Mouse (Mus musculus): Measurements from ENCODE around the gene Atp8a2.
"Not testable (repeated sequence)": the region's sequence is repeated elsewhere in the genome, so short reads cannot be mapped to it uniquely, and the experiment has no call there.

The Atp8a2 gene

DNA sequence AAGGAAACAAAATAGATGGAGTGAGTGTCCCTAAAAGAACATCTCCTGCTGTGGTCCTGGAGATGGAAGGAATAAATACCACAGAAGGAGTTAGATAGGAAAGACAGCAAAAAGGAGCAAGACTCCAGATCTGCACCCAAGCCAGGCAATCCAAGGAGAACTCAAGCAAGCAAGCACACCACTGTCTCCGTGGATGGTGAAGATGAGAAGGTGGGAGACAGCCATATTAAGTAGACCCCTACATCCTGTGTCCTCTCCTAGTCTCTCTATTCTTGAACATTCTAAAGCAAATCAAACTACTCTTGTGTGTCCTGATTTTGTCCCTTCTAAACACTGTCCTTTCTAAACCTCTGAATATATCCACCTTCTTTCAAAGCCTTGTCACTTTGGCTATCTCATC, 552.8 kb downstream of the Atp8a2 start:
- no peak for DNase-seq (ENCODE audit: low spot score)

DNA sequence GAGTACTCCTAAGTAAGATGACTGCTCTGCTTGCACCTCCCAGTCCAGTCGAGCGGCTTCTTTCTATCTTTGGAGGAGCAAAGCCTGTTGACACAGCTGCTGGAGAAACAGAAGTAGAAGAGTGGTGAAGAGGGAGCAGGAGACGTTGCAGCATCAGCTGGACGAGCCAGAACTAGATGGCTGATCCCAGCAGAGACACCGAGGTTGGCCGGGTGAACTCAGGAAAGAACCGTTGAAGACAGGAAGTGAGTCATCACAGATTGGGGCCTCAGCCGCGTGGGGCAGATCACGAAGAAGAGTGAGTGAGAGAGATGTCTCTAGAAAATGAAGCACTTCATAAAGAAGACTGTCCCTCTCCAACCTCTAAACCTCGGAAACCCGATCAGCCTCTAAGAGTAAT, 553.4 kb downstream of the Atp8a2 start:
- DNase-seq (ENCODE audit: low spot score): no peak

DNA sequence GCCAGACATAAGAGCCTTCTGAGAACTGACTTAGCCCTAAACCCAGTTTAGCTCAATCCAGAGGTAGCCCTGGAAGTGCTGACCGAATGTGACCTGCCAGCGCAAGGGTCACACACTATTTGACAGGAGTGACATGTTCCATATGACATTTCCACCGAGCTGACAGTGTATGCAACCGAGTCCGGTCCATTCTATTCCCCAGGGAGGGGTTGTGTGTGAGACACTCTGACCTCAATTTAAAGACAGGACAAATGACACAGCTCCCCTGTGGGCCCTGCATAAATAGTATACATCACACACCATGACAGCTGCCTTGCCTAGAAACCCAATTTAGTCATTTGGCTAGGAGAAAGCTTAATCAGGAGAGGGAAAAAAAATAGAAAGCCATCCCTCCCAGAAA, 555.1 kb downstream of the Atp8a2 start:
- peak; percentile 60 for DNase-seq (ENCODE audit: low spot score)

DNA sequence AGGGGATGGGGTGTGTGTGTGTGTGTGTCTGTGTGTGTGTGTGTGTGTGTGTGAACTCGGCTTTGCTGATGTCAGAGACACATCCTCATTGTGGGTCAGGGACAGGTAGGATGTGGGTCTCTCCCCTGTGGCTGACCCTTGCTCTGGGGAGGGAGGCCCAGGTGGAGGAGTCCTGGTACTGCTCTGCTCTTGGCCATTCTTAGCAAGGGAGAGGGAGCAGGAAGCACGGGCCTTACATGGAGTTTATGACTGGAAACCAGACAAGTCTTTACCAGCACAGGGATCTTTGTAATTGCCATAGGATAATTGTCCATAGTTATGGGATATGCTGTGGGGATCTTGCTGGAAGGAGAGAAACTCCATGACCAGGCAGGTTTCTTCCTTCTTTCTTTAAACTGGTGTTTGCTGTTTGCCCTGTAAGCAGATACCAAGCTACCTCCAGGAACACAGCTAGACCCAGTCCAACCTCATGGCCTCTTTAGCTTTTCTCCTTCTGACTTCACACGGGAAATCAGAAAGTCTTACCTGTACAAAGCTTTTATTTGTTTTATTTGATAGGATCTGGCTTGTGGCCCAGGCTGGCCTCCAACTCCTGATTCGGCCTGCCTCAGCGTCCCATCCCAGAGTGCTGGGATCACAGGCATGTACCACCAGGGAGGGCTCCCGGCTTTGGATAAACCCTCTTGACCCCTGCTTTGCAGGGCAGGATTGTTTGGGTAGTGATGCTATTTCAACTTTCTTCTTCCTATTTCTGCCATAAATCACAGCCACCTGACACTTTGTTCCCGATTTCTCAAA, 557.9 kb downstream of the Atp8a2 start:
- no peak for DNase-seq (ENCODE audit: low spot score)

DNA sequence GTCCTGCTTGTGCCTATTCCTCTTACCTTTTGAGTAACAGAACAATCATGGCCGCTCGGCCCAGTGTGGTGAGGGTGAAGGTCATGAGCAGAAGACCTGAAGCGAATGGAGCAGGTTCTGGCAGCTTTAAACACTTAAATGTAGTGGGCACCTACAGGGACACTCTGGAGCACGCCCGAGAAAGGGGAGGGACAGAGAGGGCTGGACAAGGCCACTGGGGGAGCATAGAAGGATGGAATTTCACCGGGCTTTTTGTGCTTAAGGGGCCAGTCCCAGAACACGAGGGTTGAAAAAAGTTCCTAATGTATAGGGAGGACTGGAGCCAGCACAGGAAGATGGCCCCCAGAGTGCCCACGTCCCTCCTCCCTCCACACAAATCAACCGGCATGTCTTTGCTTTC, 563.0 kb downstream of the Atp8a2 start:
- DNase-seq (ENCODE audit: low spot score): no peak

DNA sequence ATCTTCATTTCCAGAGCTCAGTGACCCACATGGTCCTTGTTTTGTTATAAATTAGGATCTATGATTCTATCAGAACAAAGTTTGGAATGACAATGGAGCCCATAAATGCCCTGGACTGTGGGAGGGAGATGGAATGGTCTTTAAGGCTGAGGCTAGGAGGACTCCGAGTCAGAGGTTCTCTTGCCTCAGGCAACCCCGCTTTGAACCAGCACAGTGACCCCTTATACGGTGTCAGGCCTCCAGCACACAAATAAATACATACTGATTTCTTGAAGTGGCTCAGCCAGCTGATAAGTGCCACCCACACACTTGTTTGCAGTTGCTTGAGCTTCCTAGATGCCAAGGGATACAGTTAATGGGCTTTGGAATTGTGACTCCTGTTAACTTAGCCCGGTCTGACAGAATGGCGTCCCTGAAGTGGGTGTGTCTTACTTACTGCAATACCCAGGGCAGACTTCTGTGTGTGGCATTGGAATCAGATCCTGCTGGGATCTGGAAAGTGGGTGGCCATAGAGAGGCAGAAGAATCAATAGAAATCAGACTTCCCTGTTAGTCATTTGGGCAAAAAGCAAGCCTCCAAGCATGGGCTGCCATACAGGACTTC, 563.6 kb downstream of the Atp8a2 start:
- DNase-seq (ENCODE audit: low spot score): no peak

DNA sequence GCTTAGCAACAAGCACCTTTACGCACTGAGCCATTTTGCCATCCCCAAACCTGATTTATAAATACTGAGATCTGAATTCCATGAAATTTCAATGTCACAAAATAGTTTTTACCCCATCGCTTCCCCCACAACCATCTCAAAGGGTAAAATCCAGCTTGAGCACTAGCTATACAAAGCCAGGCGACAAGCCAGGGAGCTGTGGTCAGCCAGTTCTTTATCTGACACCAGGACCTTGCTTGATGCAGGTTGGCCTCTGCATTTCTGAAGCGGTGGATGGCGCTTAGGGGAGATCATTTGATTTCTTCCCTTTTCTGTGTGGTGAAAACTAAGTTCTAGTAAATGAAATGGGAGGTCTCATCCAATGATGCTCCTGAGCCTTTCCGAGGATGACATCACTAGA, 564.9 kb downstream of the Atp8a2 start:
- no peak for DNase-seq (ENCODE audit: low spot score)

DNA sequence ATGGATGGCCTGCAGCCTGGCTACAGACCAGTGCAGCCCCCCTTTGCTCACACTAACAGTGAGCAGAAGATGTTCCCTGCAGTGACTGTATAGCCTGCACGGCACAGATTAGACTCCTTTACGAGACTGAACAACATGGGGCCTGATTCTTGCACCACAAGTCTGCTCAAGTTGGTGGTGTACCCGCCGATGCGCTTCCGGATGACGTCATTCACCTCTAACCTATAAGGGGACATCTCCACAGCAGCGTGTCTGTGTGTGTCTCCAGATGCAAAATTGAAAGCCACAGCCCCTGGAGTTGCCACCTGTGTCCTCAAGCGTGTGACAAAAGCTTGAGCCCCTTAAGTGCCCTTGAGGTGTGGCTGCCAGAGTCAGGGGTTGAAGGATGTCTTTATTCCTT, 566.9 kb downstream of the Atp8a2 start:
- DNase-seq (ENCODE audit: low spot score): no peak

DNA sequence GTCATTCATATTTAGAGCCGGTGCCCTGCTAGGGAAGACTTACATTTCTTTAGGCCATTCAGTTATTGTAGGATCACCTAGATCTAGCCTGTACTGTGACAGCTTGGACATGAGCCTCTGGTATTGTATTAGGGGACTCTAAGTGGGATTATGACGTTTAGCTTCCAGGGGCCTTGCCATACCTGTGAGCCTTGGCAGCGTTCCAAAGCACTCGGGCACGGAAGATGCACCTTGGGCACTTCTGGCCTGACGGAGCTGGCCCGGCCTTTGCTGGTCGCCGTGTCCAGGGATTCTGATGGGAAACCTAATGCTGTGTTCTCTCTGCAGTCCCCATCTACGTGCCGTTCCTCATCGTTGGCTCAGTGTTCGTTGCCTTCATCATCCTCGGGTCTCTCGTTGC, 567.7 kb downstream of the Atp8a2 start:
- DNase-seq (ENCODE audit: low spot score): no peak

DNA sequence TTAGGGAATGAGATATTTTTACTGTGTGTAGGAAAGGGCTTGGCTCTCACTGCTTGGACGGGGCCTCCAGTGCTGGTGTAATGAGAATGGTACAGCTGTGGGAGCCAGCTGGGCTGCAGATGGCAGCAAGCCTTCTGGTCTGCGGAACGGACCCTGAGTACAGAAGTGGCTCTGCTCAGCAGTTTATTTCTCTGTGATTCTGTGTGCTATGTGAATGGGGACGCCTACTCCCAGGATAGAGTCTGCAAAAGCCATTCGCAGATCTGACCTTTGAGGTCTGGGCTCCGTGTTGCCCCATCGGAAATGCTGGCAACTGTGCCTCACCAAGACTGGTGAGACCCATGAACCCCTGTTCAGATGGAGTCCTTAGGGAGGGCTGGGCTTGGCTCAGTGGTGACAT, 569.2 kb downstream of the Atp8a2 start:
- DNase-seq (ENCODE audit: low spot score): peak; percentile 68

DNA sequence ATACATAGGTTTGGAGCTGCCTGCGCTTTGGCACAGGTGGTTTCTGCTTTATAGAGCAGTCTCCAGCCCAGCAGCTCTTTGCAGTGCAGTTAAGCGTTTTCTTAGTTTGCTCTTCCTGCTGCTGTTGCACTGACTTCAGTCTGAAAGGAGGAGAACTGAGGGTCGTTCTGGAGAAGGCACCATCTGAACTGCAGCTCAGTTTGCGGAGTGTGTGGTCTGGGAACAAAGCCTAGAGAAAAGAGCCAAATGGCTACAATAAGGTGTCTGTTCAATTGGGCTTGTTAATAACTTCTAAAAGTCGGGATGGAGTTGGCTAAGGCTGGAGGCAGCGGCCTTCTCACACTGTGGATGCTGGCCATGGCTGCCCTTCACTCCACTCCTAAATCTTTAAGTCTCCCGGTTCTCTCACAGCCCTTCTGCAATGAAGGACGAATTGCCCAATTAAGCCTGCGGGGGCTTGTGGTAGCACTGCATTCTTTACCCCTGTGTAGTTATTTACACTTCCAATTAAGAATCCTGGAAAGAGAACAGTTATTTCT, 569.8 kb downstream of the Atp8a2 start:
- DNase-seq (ENCODE audit: low spot score): peak; percentile 45

DNA sequence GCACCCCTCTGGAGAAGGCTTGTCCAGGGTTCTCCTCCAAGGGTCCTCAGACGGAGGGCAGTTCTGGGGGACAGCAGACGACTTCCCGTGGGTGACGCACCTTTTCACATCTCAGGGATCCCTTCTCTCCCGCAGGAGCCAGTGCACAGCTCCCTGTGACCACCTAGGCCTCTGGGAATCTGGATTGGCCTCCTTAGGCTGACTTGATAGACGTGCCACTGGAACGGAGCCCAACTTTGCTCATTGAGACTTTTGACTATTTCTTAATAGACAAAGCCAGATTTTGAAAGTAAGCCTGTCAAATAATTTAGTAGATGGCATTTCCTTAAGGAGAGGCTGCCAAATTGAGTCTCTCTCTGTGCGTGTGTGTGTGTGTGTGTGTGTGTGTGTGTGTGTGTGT, 570.3 kb downstream of the Atp8a2 start:
- no peak for DNase-seq (ENCODE audit: low spot score)

DNA sequence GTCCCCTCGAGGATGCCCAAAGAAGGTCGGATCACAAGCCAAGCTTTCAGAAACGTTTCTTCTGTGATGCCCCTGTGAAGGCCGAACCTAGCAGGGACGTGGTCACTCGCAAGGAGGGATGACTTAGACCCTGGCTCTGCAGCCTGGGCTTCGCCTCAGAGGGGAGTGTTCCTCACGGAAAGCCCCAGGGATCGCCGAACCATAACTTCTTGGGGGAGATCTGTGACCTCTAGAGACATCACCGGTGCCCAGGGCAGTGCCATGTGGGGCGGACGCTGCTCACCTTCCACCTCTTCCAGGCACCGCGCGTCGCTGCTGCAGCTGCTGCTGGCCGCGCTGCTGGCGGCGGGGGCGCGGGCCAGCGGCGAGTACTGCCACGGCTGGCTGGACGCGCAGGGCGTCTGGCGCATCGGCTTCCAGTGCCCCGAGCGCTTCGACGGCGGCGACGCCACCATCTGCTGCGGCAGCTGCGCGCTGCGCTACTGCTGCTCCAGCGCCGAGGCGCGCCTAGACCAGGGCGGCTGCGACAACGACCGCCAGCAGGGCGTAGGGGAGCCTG, 571.1 kb downstream of the Atp8a2 start:
- DNase-seq (ENCODE audit: low spot score): peak; percentile 80

DNA sequence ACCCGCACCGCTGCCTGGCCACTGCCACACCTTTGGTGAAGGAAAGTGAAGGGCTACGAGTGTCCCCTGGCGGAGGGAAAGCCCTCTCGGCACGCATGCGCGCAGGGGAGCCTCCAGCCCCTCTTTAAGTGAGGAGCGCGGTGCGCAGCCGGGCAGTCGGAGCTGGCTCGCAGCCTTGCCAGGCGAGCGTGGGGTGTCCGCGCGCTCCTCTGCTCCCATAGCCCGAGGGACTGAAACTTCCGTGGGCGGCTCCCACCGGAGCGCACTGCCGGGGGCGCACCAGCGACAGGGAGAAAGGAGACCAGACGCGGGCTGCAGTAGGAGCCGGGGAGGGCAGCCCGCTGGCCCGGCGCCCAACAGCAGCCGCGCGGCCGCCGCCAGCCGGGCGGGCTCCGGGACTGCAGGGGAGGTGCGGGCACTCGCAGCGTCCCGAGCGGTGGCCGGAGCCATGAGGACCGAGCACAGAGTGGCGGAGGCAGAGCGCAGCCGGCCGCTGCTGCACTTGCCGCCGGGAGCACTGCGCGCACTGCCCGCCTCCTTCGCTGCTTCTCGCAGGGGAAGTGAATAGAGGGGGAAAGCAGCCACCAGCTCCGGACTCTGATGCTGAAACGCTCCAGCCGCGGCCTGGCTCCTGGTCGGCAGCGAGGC, 571.7 kb downstream of the Atp8a2 start, which contains the start of gene Shisa2:
Gene Shisa2, plus strand, starts transcription at position 151 of the 648 bp plus-strand sequence.
- peak; percentile 94 for DNase-seq (ENCODE audit: low spot score)

DNA sequence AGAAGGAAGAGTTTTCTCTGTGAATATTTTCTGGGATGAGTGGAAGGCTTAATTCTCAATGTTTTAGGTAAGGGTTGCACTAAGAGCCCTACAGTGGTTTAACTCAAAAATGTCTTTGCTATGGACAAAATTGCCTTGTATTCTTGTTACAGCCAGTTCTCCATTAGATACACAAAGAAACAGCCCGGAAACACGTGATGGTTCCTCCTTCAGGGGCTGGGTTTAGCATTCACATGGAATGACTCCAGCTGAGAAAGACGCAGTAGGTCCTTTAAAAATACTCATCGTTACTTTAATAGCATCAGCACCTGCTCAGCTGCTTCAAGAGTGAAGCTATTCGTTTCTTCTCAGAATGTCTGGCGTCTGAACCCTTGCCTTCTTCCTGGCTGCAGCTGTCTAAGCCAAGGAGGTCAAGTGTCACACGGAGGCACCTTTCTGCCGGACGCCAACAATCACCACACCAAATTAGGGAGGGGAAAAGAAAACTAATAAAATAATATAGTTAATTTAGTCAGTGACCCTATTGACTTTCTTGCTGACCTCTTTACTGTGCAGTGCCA, 572.6 kb downstream of the Atp8a2 start:
- DNase-seq (ENCODE audit: low spot score): no peak

DNA sequence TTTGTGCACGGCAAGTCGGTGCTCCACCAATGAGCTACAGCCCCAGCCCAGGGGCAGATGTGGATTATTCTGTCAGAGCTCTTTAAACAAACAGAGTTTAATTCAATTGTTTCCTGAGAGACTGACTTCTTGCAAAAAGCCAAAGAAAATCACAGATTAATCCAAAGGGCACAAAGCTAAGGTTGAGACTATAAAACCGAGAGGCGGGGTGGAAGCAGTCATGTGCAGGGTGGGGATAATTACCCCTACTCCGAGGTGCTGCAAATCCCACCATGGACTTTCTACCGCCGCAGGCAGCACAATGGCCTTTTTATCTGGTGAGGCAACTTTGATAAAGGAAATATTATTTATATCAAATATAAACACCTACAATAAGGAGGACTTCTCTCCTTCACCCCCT, 580.2 kb downstream of the Atp8a2 start:
- DNase-seq (ENCODE audit: low spot score): no peak

DNA sequence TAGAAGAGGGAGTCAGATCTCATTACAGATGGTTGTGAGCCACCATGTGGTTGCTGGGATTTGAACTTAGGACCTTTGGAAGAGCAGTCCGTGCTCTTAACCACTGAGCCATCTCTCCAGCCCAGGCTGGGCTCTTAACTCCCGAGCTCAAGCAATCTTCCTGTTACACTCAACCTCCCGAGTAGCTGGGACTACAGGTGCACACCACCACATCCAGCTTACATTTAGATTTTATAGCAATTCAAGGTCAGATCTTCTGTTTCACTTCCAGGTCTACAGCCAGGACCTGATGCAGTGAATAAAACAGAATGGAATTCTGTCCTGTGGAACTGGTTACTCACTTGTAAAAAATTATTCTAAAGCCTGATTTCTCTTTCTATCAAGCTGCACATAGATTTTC, 582.8 kb downstream of the Atp8a2 start:
- DNase-seq (ENCODE audit: low spot score): not testable (repeated sequence)

DNA sequence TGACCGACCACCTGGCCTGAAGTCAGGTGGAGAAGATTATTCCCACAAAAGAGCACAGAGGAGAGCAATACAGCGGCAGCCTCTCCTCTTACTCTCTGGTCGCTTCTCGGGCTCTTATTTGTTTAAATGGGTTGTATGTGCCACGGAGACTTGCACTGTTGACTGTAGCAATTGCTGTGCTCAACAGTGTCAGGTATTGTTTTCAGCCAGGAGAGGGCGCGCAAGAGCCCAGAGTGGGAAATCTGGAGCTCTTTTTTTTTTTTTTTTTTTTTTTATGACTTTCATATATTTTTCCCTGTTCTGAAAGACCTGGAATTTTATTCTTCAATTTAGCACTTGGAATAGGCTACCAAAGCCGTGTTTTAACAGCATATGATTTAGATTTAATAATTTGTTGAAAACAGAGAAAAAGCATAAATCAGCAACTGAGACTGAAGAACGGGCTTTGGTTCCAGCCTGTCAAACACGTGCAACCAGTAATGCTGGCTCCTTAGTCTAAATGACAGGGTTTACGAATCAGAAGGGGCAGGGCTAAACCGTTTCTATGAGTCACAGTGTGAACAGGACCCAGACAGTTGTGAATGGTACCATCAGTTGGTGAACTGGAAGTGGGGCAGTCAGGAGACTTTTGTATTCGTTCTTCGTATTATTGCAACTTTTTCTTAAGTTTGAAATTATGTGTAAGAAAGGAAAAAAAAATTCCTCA, 583.9 kb downstream of the Atp8a2 start:
- peak; percentile 69 for DNase-seq (ENCODE audit: low spot score)

DNA sequence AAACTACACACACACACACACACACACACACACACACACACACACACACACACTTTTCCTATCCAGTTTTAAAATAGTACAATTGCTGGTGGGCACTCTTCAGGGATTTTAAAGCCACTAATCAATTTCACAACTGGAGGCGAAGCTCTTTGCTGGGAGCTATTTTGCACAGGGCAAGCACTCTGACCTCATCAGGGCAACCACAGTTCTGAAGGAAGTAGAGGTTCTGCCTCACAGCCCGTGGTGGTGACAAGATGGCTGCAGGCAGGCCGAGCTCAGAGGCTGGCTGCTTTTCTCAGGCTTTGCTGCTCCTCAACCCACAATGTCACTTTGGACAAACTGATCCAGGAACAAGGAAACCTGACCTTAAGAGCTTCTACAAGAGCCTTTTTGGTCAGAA, 590.0 kb downstream of the Atp8a2 start:
- DNase-seq (ENCODE audit: low spot score): no peak

DNA sequence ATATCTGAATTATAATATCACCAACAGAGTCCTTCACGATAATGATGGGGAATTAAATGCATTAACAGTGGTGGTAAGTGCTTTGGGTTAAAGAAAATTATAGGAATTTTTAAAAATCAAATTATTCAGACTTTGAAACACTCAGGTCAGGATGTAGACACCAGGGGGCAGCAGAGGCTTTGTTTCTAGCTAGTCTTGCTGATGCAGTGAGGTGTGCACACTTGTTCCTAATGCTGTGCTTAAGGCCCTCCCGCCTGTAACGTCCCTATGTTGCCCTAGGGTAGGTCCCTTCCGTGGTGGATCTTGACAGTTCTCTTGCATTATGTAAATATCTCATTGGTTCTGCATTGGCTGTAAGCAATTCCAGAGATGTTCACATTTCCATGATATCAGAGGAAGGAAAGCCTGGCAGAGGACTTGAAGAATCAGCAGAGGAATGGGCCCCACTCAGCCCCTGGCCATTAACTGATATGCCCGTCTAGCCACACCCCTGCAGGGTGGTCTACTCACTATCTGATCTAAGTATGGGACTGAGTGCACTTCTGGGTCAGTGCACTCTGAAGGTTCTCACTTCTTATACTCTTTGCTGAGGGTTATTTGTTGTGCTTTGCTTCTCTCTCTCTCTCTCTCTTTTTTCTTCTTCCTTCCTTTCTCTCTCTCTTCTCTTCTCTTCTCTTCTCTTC, 591.2 kb downstream of the Atp8a2 start:
- peak; percentile 92 for DNase-seq (ENCODE audit: low spot score)

DNA sequence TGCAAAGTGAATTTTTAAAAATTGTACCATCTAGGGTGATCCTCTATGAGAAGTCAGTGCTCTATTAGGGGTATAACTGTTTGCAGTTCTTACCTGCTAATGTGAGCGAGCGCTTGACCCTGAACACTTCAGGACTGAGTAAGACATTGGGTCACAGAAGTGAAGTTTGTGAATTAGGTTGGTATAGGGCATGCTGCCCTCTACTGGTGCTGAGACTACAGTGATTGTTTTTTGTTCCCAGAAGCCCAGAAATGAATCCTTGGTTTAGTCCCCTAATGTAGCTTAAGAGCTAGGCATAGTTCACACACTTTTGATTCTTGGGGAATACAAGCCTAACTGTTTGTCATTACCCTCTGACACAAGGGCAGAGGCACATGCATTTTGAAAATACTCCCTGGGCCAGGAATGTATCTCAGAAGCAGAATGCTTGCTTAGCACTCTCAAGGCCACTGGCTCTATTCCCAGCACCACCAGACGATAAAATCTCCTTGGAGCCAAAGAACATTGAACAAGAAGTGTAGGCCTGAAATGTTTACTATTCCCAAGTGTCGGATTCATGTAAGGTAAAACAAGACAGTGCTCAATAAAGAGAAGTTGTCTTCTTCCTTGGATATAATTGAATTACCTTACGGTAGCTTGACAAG, 592.9 kb downstream of the Atp8a2 start:
- peak; percentile 76 for DNase-seq (ENCODE audit: low spot score)

Data from retina, embryonic 14.5 days (tissue).